Mouse (Mus musculus) forebrain, embryonic 15.5 days (tissue): ENCODE data around the gene Tubg1. TPM values are rescaled to one million over a fixed set of nuclear protein-coding genes. Genes with fewer than 3 reads are reported as not detected.

ENCODE experiments used
- ATAC-seq: fragments of 200-750 bp; cut with Nextera tagmentation; replicated peaks from 2 replicates; pipeline ENCODE4 v1.8.0; 2017; ENCODE audit warnings: mild to moderate bottlenecking, moderate TSS enrichment, moderate library complexity
- H3K27ac ChIP-seq: fragments of 300-500 bp; sonication (generic); replicated peaks from 2 replicates; pipeline ENCODE4 v1.5.1; 2015; ENCODE audit warnings: mild to moderate bottlenecking, inconsistent platforms
- H3K27me3 ChIP-seq: fragments of 300-500 bp; sonication (generic); 2 replicates; pipeline ENCODE4 v1.6.1; 2015; ENCODE audit warnings: inconsistent platforms
- H3K36me3 ChIP-seq: fragments of 300-500 bp; sonication (generic); 2 replicates; pipeline ENCODE4 v1.6.1; 2015; ENCODE audit warnings: mild to moderate bottlenecking, inconsistent platforms
- H3K4me1 ChIP-seq: fragments of 300-500 bp; sonication (generic); 2 replicates; pipeline ENCODE4 v1.6.1; 2015; ENCODE audit warnings: inconsistent platforms
- H3K4me2 ChIP-seq: fragments of 300-500 bp; sonication (generic); replicated peaks from 2 replicates; pipeline ENCODE4 v1.6.1; 2015; ENCODE audit warnings: mild to moderate bottlenecking, inconsistent platforms
- H3K4me3 ChIP-seq: fragments of 300-500 bp; sonication (generic); 2 replicates; pipeline ENCODE4 v1.5.1; 2015; ENCODE audit warnings: mild to moderate bottlenecking, inconsistent platforms
- H3K9ac ChIP-seq: fragments of 300-500 bp; sonication (generic); replicated peaks from 2 replicates; pipeline ENCODE4 v1.6.1; 2015; ENCODE audit warnings: mild to moderate bottlenecking, inconsistent platforms
- H3K9me3 ChIP-seq: fragments of 300-500 bp; sonication (generic); 2 replicates; pipeline ENCODE4 v1.6.1; 2016; ENCODE audit warnings: inconsistent platforms
- WGBS: fragments of 180-500 bp; shearing (Covaris S2); methylation state at CpG from one replicate; pipeline ENCODE4 v1.1.7; 2015; ENCODE audit warnings: mixed read lengths; 5-methylcytosine and 5-hydroxymethylcytosine counted together
- polyA plus RNA-seq: library from polyadenylated mRNA; unstranded; fragments of >200 nt; fragmentation: Nextera tagmentation; extraction: Ambion mirVana; gene quantifications from 2 replicates; pipeline ENCODE4 v1.2.1, GENCODE M21; 2015

The Tubg1 gene
- polyA plus RNA-seq, 1 experiment from 2014 or later, result 96.1 TPM

DNA sequence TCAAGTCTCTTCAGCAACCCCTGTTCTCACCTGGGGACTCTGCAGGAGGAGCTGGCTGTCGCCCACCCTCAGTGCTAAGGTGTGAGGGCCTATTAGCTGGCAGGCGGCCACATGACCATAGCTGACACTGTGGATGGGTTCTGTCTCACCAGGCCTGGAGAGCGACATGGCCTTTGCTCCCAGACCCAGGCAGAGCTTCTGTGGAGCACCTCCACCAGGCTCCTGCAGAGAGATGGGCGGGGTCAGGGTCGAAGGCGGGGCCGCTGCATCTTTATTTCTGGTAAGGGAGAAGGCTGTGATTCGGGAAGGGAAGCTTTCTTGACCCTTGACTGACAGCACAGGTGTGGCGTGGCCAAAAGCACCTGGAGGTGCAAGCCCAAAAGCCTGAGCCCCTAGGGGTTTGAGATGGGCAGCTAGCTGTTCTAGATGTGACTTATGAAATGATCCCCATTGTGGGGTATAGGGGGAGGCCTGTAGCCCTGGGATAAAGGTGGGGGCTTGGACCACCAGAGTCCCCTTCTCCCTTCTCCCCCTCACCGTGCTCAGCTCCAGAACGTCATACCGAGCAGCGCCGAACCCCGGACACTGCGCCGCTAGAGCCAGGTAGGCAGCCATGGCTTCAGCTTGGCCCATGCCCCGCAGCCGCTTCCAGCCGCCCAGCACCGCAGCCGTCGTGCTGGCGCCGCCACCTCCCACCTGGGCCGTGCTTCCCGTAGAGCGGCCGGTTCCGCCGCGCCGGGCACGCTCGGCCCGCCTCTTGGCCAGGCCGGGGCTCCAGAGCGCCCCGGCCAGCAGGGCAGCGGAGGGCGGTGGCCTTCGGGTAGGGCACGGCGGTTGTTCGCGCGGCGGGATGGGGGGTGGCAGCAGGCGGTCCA lies 44.0 kb downstream of the Tubg1 start:
- H3K4me1 ChIP-seq, result peaks cover 11% of the 10 kb centered on the region
- peak overlapping the region; percentile 37 for H3K4me2 ChIP-seq
- H3K9ac ChIP-seq, result 0 out of 2 replicates have a peak overlapping the region, but pooled peaks have one; percentile 10
- H3K4me3 ChIP-seq, result peak overlapping the region; percentile 29
- 0 out of 2 replicates have a peak, but pooled peaks cover 5% of the 10 kb centered on the region for H3K36me3 ChIP-seq
- H3K27ac ChIP-seq, result no peak overlapping the region
- H3K27me3 ChIP-seq, result peaks cover 64% of the 10 kb centered on the region
- H3K9me3 ChIP-seq, result no peaks in the 10 kb centered on the region
- 24% methylated on average over 49 of the region's 49 CpGs for WGBS
- ATAC-seq, result no peak

DNA sequence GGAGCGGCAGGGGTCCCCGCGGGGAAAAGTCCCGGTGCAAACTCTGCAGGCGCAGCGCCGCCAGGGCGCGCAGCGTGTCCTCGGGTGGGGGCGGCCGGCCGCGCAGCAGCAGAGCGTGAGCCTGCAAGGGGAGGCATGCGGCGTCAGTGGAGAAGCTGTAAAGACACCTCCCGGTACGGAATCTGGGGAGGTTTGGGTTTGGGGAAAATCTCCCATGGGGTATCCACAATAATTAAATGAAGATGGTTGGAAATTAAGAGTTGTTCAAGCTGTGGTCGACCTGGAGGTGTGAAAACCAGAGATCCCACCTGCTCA lies 44.6 kb downstream of the Tubg1 start:
- Histone ChIP-seq H3K4me1 (peaks cover 17% of the 10 kb centered on the region), H3K27ac (no peak overlapping the region), H3K27me3 (peaks cover 70% of the 10 kb centered on the region), H3K4me3 (peak overlapping the region; percentile 29), H3K36me3 (0 out of 2 replicates have a peak, but pooled peaks cover 5% of the 10 kb centered on the region), H3K4me2 (peak overlapping the region; percentile 37), H3K9ac (peak overlapping the region; percentile 15; the same call in 1 of the 2 replicates), H3K9me3 (no peaks in the 10 kb centered on the region)
- 10% methylated on average over 21 of the region's 21 CpGs for WGBS
- no peak for ATAC-seq

DNA sequence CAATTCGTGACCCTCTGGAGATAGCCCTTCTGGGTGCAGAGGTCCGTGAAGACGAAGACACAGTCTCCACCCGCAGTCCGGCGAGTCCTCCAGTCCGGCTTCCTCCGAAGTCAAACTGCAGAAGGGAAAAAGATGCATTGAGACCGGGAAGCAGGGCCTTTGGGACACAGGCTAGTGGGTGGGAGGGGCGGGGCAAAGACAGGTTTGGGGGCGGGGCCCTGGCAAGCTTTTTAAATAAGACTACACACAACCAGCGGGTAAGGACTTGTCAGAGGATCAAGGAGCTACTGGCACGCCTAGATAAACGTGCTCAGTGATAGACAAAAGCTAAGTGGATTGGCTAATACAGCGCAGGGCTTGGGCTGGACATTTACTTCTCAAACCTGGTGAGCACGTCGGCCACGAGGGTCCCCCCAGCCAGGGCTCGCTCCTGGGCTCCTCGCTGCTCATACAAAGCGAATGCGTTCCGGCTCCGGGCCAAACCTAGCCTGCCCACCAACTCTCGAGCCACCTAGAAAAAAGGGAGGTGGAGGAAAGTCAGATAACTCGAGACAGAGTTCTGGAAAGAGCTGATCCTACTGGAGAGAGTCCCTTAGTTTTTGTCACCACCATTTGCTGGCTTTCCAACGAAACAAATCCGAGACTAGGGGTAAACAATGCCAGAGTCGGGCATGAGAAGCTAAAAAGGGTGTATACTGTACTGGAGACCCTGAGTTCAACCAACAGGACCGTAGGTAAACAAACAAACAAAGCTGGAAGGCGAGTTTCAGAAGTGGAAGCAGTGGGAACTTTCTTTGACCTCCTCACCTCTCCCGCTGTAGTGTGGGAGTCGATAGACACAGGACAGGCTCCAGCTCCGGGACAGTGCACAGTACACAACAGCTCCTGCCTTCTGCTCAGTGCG lies 45.2 kb downstream of the Tubg1 start:
- no peak for ATAC-seq
- Histone ChIP-seq H3K4me3 (peak overlapping the region; percentile 29; the same call in 1 of the 2 replicates), H3K4me2 (no peak overlapping the region), H3K27ac (no peak overlapping the region), H3K4me1 (peaks cover 23% of the 10 kb centered on the region), H3K27me3 (peaks cover 76% of the 10 kb centered on the region), H3K9ac (peak overlapping the region; percentile 15; the same call in 1 of the 2 replicates), H3K9me3 (no peaks in the 10 kb centered on the region), H3K36me3 (0 out of 2 replicates have a peak, but pooled peaks cover 5% of the 10 kb centered on the region)
- WGBS, result 19% methylated on average over 35 of the region's 35 CpGs

- H3K4me2 ChIP-seq, result no peak overlapping the region
- H3K9me3 ChIP-seq, result no peaks in the 10 kb centered on the region
- no peak overlapping the region for H3K9ac ChIP-seq
- H3K36me3 ChIP-seq, result 0 out of 2 replicates have a peak, but pooled peaks cover 5% of the 10 kb centered on the region
- WGBS, result 49% methylated on average over 14 of the region's 14 CpGs
- H3K27ac ChIP-seq, result no peak overlapping the region
- no peak overlapping the region for H3K4me3 ChIP-seq
- no peak for ATAC-seq
- H3K4me1 ChIP-seq, result peaks cover 34% of the 10 kb centered on the region
- peaks cover 76% of the 10 kb centered on the region for H3K27me3 ChIP-seq
Observed at GRCm38 (mm10) chr11:101166357-101166756, 46.6 kb downstream of the Tubg1 start.

DNA sequence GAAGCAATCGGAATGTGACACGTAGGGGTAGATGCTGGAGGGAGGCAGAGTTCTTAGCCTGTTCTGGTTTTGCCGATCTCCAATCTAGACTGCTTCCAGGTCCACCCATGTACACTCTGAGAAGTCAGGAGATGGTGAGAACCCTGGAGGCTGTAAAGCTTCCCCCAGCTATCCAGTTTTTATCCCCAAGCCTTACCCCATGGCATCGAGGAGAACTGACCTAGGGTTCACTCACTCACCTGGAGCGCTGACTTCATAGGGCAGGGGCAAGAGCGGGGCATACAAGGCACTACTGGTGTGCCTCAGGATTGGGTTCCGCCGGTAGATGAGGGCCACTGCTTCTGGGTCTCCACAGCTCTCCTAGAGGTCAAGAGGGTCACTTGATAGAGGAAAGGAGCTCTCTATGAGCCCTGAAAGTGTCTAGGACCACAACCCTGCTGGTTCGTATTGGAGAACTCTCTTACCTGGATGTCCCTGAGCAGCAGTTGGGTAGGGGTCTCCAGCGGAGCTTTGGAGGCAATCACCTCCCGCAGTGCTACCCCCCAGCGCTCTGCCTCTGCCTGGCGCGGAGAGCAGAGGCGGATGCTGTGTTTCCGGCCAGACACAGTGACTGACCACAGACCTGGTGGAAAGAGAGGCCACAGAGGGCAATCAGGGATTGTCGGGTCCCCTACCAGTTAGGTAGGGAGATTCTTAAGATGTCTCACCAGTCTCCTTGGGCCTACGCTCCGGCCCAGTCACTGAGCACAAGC lies 47.6 kb downstream of the Tubg1 start:
- no peak for ATAC-seq
- Histone ChIP-seq H3K27ac (no peak overlapping the region), H3K4me1 (peaks cover 43% of the 10 kb centered on the region), H3K27me3 (peaks cover 73% of the 10 kb centered on the region), H3K9me3 (no peaks in the 10 kb centered on the region), H3K36me3 (0 out of 2 replicates have a peak, but pooled peaks cover 5% of the 10 kb centered on the region), H3K4me3 (no peak overlapping the region), H3K9ac (no peak overlapping the region), H3K4me2 (no peak overlapping the region)
- WGBS, result 47% methylated on average over 19 of the region's 19 CpGs

DNA sequence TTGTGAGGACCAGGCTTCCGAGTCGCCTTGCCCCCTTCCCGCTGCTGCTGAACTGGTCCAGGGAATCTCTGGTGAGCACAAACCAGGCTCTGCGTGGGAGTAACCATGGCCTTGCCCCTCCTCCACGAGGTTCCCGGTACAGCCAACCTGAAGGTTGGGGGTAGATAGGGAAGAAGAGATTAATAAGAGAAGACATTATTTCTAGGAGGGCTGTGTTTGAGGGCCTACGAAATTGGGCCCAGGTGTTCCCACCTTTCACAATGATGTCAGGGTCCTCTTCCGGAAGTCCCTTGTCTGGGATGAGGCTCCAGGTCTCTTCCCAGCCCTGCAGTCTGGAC lies 48.2 kb downstream of the Tubg1 start:
- Histone ChIP-seq H3K36me3 (0 out of 2 replicates have a peak, but pooled peaks cover 5% of the 10 kb centered on the region), H3K4me3 (no peak overlapping the region), H3K4me1 (peaks cover 46% of the 10 kb centered on the region), H3K9me3 (no peaks in the 10 kb centered on the region), H3K4me2 (no peak overlapping the region), H3K27ac (no peak overlapping the region), H3K27me3 (peaks cover 68% of the 10 kb centered on the region), H3K9ac (no peak overlapping the region)
- ATAC-seq, result no peak
- WGBS, result 47% methylated on average over 8 of the region's 8 CpGs

DNA sequence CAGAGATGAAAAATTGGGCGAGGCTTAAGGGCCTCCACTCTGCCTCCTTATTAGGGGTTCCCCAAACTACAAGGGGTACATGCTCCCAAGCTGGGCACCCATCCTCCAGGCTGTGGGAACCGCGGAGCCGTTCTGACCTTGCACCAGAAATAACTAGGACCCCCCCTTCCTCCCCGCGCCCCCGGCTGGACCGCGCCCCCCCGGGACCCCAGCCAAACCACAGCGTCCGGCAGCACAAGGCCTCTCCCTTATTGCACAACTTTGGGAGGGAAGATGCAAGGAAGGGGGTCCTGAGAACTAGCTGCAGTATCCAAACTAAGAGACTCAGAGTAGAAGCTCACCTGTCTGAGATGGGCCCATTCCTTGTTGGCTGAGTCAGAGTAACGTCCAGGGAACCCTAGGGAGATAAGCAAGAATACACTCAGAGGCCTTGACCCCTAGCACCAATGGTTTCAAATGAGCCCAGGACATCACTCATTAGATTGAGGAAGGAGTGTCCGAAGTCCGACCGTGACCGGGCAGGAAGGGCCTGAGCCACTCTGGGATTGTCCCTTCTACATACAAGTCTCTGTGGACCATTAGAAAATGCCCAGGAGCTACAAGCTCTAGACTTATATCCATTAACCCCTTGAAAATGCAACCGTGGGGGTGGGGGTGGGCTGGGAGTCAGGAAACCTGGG lies 48.7 kb downstream of the Tubg1 start:
- WGBS, result 63% methylated on average over 18 of the region's 18 CpGs
- H3K27ac ChIP-seq, result no peak overlapping the region
- no peak for ATAC-seq
- H3K36me3 ChIP-seq, result 0 out of 2 replicates have a peak, but pooled peaks cover 3% of the 10 kb centered on the region
- peaks cover 63% of the 10 kb centered on the region for H3K27me3 ChIP-seq
- H3K9me3 ChIP-seq, result no peaks in the 10 kb centered on the region
- H3K4me2 ChIP-seq, result no peak overlapping the region
- H3K4me1 ChIP-seq, result peaks cover 51% of the 10 kb centered on the region
- no peak overlapping the region for H3K9ac ChIP-seq
- no peak overlapping the region for H3K4me3 ChIP-seq

DNA sequence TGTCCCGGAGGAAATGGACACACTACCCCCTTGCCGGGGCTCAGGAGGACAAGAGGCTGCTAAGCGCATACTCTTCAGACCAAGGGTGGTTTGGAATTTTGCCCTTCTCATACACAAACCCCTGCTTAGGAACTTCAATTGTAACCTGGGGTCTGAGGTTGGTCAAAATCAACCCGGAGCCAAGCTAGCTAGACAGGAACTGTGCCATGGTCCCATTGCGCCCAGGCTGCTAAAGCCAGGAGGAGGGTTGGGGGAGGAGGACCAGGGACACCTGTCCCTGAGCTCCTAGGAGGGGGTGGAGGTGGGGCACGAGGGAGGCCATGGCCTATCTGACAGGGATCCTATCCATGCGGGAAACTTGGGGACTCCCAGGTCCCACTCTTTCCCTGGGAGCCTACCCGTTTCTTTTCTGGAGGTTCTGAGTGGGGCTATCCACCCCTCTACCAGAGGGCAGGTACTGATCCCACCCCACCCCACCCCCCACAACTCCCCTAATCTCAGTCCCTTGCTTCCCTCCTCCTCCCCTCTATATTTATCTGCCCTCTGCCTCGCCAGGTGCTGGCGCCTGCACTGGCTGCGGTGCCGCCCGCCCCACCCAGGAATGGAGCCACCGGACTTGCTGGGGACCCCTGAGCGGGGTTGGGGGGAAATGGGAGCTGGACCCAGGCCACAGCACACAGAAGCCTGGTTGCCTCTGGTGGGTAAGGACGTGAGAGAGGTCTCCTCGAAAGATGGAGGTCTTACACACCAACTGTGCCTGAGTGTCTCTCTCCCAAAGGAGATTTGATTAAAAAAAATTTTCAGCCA lies 49.8 kb downstream of the Tubg1 start:
- no peak overlapping the region for H3K27ac ChIP-seq
- peaks cover 54% of the 10 kb centered on the region for H3K4me1 ChIP-seq
- no peaks in the 10 kb centered on the region for H3K9me3 ChIP-seq
- peak overlapping the region; percentile 78 for H3K4me3 ChIP-seq
- H3K36me3 ChIP-seq, result no peaks in the 10 kb centered on the region
- WGBS, result 9% methylated on average over 17 of the region's 17 CpGs
- H3K27me3 ChIP-seq, result peaks cover 58% of the 10 kb centered on the region
- no peak for ATAC-seq
- H3K4me2 ChIP-seq, result peak overlapping the region; percentile 80
- H3K9ac ChIP-seq, result peak overlapping the region; percentile 63; the same call in 1 of the 2 replicates

DNA sequence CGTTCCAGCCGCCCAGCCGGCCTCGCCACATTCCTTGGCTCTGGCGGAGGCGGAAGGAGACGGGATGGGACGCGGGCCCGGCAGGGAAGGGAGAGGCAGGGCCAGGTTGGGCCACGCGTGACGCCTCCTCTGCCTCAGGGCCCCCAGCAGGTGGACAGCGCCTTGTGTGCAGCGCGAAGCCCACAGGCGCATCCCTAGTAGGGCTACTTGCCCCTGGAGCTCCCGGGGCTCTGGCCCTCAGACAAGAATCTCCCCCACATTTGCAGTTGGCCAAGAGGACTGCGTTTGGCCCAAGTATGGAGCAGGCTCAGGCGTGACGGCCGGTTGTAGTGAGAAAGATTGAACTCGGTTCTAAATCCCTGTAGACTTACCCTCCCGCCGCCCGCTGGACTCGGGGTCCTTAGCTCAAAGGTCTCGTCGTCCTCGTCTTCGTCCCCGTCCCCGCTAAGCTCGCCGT lies 50.6 kb downstream of the Tubg1 start, which contains the start of gene Cntnap1:
TSS of gene Cntnap1 (plus strand) at position 170 of the 457 bp plus-strand sequence.
- ATAC-seq, result no peak
- Histone ChIP-seq H3K4me2 (peak within 1 kb of the TSS; percentile 80), H3K27ac (peak within 1 kb of the TSS; percentile 73), H3K27me3 (peaks cover 53% of the 10 kb centered on the region), H3K9ac (peak within 1 kb of the TSS; percentile 63), H3K4me1 (peaks cover 57% of the 10 kb centered on the region), H3K4me3 (peak within 1 kb of the TSS; percentile 78), H3K9me3 (no peaks in the 10 kb centered on the region), H3K36me3 (no peaks in the 10 kb centered on the region)
- WGBS, result 0% methylated on average over 35 of the region's 35 CpGs

- H3K9me3 ChIP-seq, result no peaks in the 10 kb centered on the region
- ATAC-seq, result peak; percentile 96
- no peaks in the 10 kb centered on the region for H3K36me3 ChIP-seq
- peak within 1 kb of the TSS; percentile 78 for H3K4me3 ChIP-seq
- H3K27ac ChIP-seq, result peak within 1 kb of the TSS; percentile 74
- peaks cover 62% of the 10 kb centered on the region for H3K4me1 ChIP-seq
- under 1% methylated on average over 46 of the region's 50 CpGs for WGBS
- peak within 1 kb of the TSS; percentile 63 for H3K9ac ChIP-seq
- H3K4me2 ChIP-seq, result peak within 1 kb of the TSS; percentile 80
- H3K27me3 ChIP-seq, result peaks cover 51% of the 10 kb centered on the region
Observed at GRCm38 (mm10) chr11:101170811-101171610, 51.3 kb downstream of the Tubg1 start, which contains the start of gene Plekhh3. Gene Plekhh3 (minus strand): TSS chr11:101171351.
